Mouse (Mus musculus): Measurements from ENCODE around the gene C9orf72. TPM values are rescaled to one million over a fixed set of nuclear protein-coding genes. Genes with fewer than 3 reads are reported as not detected.

The C9orf72 gene
- total and polyA plus RNA-seq, 3 experiments, result 4.1 to 4.2 TPM; not detected in 1

- peak; percentile 28 for DNase-seq (ENCODE audit: low read depth, low spot score)
- TF ChIP-seq SMC3 (IDR thresholded peaks at IDR 0.05; ENCODE audit: low read depth, low read length), result peak; percentile 79
- peak; percentile 64 for TF ChIP-seq ZC3H11A (IDR thresholded peaks at IDR 0.05; ENCODE audit: low read depth, low read length)
- TF ChIP-seq RAD21 (IDR thresholded peaks at IDR 0.05; ENCODE audit: low read depth, low read length), result peak; percentile 75
- no peak for TF ChIP-seq E2F4 (IDR thresholded peaks at IDR 0.05; ENCODE audit: borderline replicate concordance, low read depth, low read length)
- peak in 2 of 3 experiments; percentile 13 to 65; a peak in 2 of 6 replicates for TF ChIP-seq CTCF (IDR thresholded peaks at IDR 0.05 in 2 of 3, conservative IDR thresholded peaks at IDR 0.05 in 1 of 3; ENCODE audit: control insufficient read depth in 1 of 3, insufficient read depth in 1 of 3, low read depth in 2 of 3, low read length in 3 of 3, poor library complexity in 1 of 3, severe bottlenecking in 1 of 3)
- no peak for TF ChIP-seq POLR2AphosphoS2 (IDR thresholded peaks at IDR 0.05; ENCODE audit: low read length)
- H3K79me2 ChIP-seq (ENCODE audit: control insufficient read depth, insufficient read depth, low read length, poor library complexity), result no peaks in the 10 kb centered on the region
- no peak overlapping the region for H3K9ac ChIP-seq (ENCODE audit: control insufficient read depth, low read depth, low read length, poor library complexity, severe bottlenecking)
- H3K4me1 ChIP-seq (ENCODE audit: control insufficient read depth in 1 of 2, insufficient read depth in 2 of 2, low read length in 2 of 2), result peaks cover 10 to 16% of the 10 kb centered on the region in 2 experiments
- no peaks in the 10 kb centered on the region for H3K9me3 ChIP-seq (replicated peaks; ENCODE audit: insufficient read depth, low read length)
- H3K27me3 ChIP-seq (ENCODE audit: control insufficient read depth in 1 of 2, insufficient read depth in 2 of 2, low read length in 2 of 2), result no peaks in the 10 kb centered on the region
- no peak overlapping the region for H3K27ac ChIP-seq (ENCODE audit: control insufficient read depth, low read depth, low read length)
- H3K4me3 ChIP-seq (ENCODE audit: control insufficient read depth in 1 of 2, insufficient read depth in 1 of 2, low read depth in 2 of 2, low read length in 2 of 2), result no peak overlapping the region
- H3K36me3 ChIP-seq (ENCODE audit: control insufficient read depth in 1 of 2, insufficient read depth in 2 of 2, low read length in 2 of 2), result peaks cover 0 to 16% of the 10 kb centered on the region in 2 experiments; a peak in 3 of 4 replicates
Measured at GRCm38 (mm10) chr4:35192725-35193124, 33.2 kb downstream of the C9orf72 start.

- H3K4me3 ChIP-seq (ENCODE audit: control insufficient read depth in 1 of 2, insufficient read depth in 1 of 2, low read depth in 2 of 2, low read length in 2 of 2), result no peak overlapping the region
- DNase-seq (ENCODE audit: low read depth, low spot score), result no peak
- H3K36me3 ChIP-seq (ENCODE audit: control insufficient read depth in 1 of 2, insufficient read depth in 2 of 2, low read length in 2 of 2), result peaks cover 0 to 19% of the 10 kb centered on the region in 2 experiments; a peak in 3 of 4 replicates
- TF ChIP-seq GATA1 (IDR thresholded peaks at IDR 0.05; ENCODE audit: low read depth, low read length) (no peak), ZMIZ1 (IDR thresholded peaks at IDR 0.05; ENCODE audit: low read depth, low read length) (no peak), POLR2AphosphoS2 (IDR thresholded peaks at IDR 0.05; ENCODE audit: low read length) (no peak), USF1 (IDR thresholded peaks at IDR 0.05; ENCODE audit: low read depth, low read length) (no peak), NRF1 (IDR thresholded peaks at IDR 0.05; ENCODE audit: insufficient read depth, low read depth, low read length, poor library complexity, severe bottlenecking) (no peak), EP300 (IDR thresholded peaks at IDR 0.05; ENCODE audit: low read depth in 1 of 2, low read length in 2 of 2) (no peak), MAZ (IDR thresholded peaks at IDR 0.05; ENCODE audit: low read depth, low read length) (no peak), SIN3A (IDR thresholded peaks at IDR 0.05; ENCODE audit: low read length) (no peak), TBP (IDR thresholded peaks at IDR 0.05; ENCODE audit: low read depth, low read length) (no peak), CHD2 (IDR thresholded peaks at IDR 0.05; ENCODE audit: low read length) (no peak), MYC (IDR thresholded peaks at IDR 0.05; ENCODE audit: low read depth, low read length) (no peak), RAD21 (IDR thresholded peaks at IDR 0.05; ENCODE audit: low read depth, low read length) (no peak), ZC3H11A (IDR thresholded peaks at IDR 0.05; ENCODE audit: low read depth, low read length) (no peak), MAX (IDR thresholded peaks at IDR 0.05; ENCODE audit: low read length) (no peak), KAT2A (conservative IDR thresholded peaks at IDR 0.05; ENCODE audit: low read depth, low read length) (no peak), CTCF (IDR thresholded peaks at IDR 0.05 in 2 of 3, conservative IDR thresholded peaks at IDR 0.05 in 1 of 3; ENCODE audit: control insufficient read depth in 1 of 3, insufficient read depth in 1 of 3, low read depth in 2 of 3, low read length in 3 of 3, poor library complexity in 1 of 3, severe bottlenecking in 1 of 3) (no peak)
- H3K27ac ChIP-seq (ENCODE audit: control insufficient read depth, low read depth, low read length), result no peak overlapping the region
- H3K79me2 ChIP-seq (ENCODE audit: control insufficient read depth, insufficient read depth, low read length, poor library complexity), result no peaks in the 10 kb centered on the region
- no peaks in the 10 kb centered on the region for H3K27me3 ChIP-seq (ENCODE audit: control insufficient read depth in 1 of 2, insufficient read depth in 2 of 2, low read length in 2 of 2)
- no peaks in the 10 kb centered on the region for H3K9me3 ChIP-seq (replicated peaks; ENCODE audit: insufficient read depth, low read length)
- no peak overlapping the region for H3K9ac ChIP-seq (ENCODE audit: control insufficient read depth, low read depth, low read length, poor library complexity, severe bottlenecking)
- peaks cover 10 to 20% of the 10 kb centered on the region in 2 experiments for H3K4me1 ChIP-seq (ENCODE audit: control insufficient read depth in 1 of 2, insufficient read depth in 2 of 2, low read length in 2 of 2)
Measured at GRCm38 (mm10) chr4:35189794-35190193, 36.2 kb downstream of the C9orf72 start.
